Mouse (Mus musculus): Measurements from ENCODE around the gene Nek8. TPM values are rescaled to one million over a fixed set of nuclear protein-coding genes. Genes with fewer than 3 reads are reported as not detected.
A peak's percentile ranks its signal among the peaks of the same experiment; 100 is the strongest.

The Nek8 gene
- polyA plus RNA-seq (2015; fragmentation: Nextera tagmentation; extraction: Ambion mirVana) = 4.9 and 5.4 TPM in 2 replicates

DNA sequence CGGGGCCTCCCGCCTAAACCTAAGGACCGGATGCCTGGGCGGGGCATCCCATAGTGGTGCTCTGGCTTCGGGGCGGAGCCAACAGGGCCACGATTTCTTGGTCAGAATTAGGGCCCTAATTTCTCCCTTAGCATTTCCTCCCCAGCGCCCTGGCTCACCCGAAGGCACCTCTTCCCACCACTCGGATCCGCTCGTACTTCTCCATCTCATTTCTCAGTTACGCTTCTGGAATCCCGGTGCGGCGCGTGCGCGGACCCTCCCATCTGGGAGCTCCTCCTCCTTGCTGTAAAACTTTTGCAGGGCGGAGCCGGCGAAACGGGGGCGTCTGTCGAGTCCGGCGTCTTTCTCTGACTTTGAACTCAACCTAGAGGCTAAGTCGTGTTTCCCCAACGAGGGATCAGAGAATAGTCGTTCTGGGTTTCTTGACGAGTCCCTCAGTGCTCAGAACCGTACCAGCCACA lies at the start of gene Nek8, which contains the start of gene Tlcd1:
Nek8 (minus strand) TSS at position 274 of the 461 bp plus-strand sequence.
Tlcd1 (plus strand) TSS at position 310 of the 461 bp plus-strand sequence.
- no peaks in the 10 kb centered on the region for H3K9me3 ChIP-seq (ENCODE audit: low read length)
- peaks cover 21% of the 10 kb centered on the region for H3K36me3 ChIP-seq (replicated peaks; ENCODE audit: insufficient read depth, low read length)
- no peaks in the 10 kb centered on the region for H3K27me3 ChIP-seq (ENCODE audit: insufficient read depth, low read length)
- H3K4me1 ChIP-seq (ENCODE audit: insufficient read depth) = peaks cover 36% of the 10 kb centered on the region
- WGBS (ENCODE audit: insufficient replicate concordance) = under 1% methylated on average over 32 of the region's 32 CpGs
- H3K27ac ChIP-seq (ENCODE audit: low read depth) = peak within 1 kb of the TSS; percentile 96
- TF ChIP-seq CTCF (IDR thresholded peaks at IDR 0.05; ENCODE audit: low read depth) (no peak), EP300 (IDR thresholded peaks at IDR 0.05; ENCODE audit: low read depth) (no peak; the same call in 1 of the 2 replicates)
- peak within 1 kb of the TSS; percentile 84 for H3K9ac ChIP-seq (replicated peaks)
- H3K4me3 ChIP-seq (ENCODE audit: low read depth, low read length) = peak within 1 kb of the TSS; percentile 81
- ATAC-seq = peak; percentile 50
- peak; percentile 95 for DNase-seq
- H3K4me2 ChIP-seq (ENCODE audit: low read depth, low read length) = peak within 1 kb of the TSS; percentile 96

DNA sequence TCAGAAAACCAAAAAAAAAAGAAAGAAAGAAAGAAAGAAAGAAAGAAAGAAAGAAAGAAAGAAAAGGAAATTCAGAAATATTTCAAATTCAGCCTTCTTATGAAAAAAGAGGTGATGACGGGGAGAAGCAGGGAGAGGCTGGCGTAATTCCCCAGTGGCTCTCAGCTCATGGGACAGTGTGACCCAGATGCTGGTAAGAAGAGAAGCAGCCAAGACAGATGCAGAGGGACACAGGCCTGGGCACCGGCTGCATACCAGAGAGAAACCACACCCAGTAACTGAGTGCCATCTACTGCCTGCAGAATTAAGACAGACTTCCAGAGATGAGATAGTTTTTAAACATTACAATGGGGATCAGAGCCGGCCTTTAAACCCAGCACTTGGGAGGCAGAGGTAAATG lies 47.1 kb upstream of the Nek8 start:
- no peak overlapping the region for H3K4me2 ChIP-seq (ENCODE audit: low read depth, low read length)
- no peak overlapping the region for H3K9ac ChIP-seq (replicated peaks)
- ATAC-seq (no peak), DNase-seq (no peak)
- H3K4me1 ChIP-seq (ENCODE audit: insufficient read depth) = no peaks in the 10 kb centered on the region
- WGBS (ENCODE audit: insufficient replicate concordance) = 89% methylated on average over 4 of the region's 4 CpGs
- H3K27me3 ChIP-seq (ENCODE audit: insufficient read depth, low read length) = no peaks in the 10 kb centered on the region
- H3K36me3 ChIP-seq (replicated peaks; ENCODE audit: insufficient read depth, low read length) = peaks cover 90% of the 10 kb centered on the region
- H3K27ac ChIP-seq (ENCODE audit: low read depth) = no peak overlapping the region
- no peaks in the 10 kb centered on the region for H3K9me3 ChIP-seq (ENCODE audit: low read length)
- TF ChIP-seq CTCF (IDR thresholded peaks at IDR 0.05; ENCODE audit: low read depth) (no peak), EP300 (IDR thresholded peaks at IDR 0.05; ENCODE audit: low read depth) (no peak)
- H3K4me3 ChIP-seq (ENCODE audit: low read depth, low read length) = no peak overlapping the region

DNA sequence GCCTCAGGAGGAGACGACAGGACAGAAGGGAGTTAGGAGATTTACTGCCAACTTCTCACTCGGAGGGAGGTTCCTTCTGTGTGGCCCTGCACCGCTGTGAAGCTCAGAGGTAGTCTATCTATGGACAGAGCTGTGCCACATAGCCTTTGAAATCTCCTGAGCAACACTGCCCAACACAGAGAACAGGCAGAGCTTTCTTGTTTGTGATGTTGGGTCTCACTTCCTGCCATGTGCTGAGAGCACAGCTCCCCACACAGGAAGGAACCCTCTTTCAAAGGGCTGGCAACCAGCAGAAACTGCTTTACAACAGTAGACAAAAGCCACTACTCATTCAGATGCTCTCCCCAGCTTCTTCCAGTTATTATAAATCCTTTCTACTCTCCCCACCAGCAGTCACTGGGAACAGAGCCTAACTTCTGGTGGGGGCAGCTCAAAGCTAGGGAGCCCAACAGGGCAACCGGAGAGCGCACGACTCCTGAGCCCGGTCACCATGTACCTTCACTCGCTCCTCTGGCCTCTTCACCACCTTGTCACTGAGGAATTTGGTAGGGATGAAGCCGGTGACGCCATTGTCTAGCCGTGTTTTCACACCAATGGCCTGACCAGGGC lies 39.3 kb upstream of the Nek8 start:
- Histone ChIP-seq H3K27me3 (ENCODE audit: insufficient read depth, low read length) (no peaks in the 10 kb centered on the region), H3K9me3 (ENCODE audit: low read length) (no peaks in the 10 kb centered on the region), H3K36me3 (replicated peaks; ENCODE audit: insufficient read depth, low read length) (peaks cover 87% of the 10 kb centered on the region), H3K9ac (replicated peaks) (no peak overlapping the region), H3K4me2 (ENCODE audit: low read depth, low read length) (no peak overlapping the region), H3K4me1 (ENCODE audit: insufficient read depth) (no peaks in the 10 kb centered on the region), H3K4me3 (ENCODE audit: low read depth, low read length) (no peak overlapping the region), H3K27ac (ENCODE audit: low read depth) (no peak overlapping the region)
- TF ChIP-seq EP300 (IDR thresholded peaks at IDR 0.05; ENCODE audit: low read depth) = no peak
- TF ChIP-seq CTCF (IDR thresholded peaks at IDR 0.05; ENCODE audit: low read depth) = no peak
- DNase-seq = no peak
- ATAC-seq = no peak
- WGBS (ENCODE audit: insufficient replicate concordance) = 86% methylated on average over 11 of the region's 11 CpGs

DNA sequence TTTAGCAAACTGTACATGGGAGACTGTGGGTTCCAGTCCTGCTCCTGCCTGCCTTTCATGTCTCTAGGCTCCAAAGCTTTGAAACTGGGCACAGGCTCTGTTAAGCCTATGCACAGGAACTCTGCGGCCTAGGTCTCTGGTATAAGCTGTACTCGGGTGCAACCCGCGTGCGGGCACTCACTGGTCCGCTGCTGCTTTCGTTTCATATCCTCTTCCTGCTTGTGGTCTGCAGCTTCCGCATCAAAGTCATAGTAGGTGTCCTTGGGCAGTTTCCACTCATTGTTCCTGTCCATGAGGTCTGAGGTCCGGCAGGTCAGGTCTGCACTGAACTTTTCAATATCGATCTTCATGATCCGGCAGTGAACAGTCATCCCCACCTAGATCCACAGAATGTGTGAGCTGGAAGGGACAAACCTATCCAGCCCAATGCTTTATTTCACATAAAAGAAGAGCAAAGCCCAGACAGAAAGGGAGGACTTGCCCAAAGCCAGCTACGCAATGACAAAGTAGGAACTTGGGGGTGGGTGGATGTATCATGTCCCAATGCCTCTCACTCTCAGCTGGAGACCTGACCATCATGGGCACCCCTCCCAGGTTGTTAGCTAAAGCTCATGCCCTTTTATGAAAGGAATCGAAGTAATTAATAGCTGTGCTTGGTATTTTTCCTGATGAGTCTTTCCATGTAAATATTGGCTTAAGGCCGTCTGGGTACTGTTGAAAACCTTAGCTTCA lies 36.8 kb upstream of the Nek8 start:
- Histone ChIP-seq H3K27me3 (ENCODE audit: insufficient read depth, low read length) (no peaks in the 10 kb centered on the region), H3K9me3 (ENCODE audit: low read length) (no peaks in the 10 kb centered on the region), H3K4me1 (ENCODE audit: insufficient read depth) (no peaks in the 10 kb centered on the region), H3K4me3 (ENCODE audit: low read depth, low read length) (no peak overlapping the region), H3K27ac (ENCODE audit: low read depth) (peak overlapping the region; percentile 63), H3K36me3 (replicated peaks; ENCODE audit: insufficient read depth, low read length) (peaks cover 87% of the 10 kb centered on the region), H3K4me2 (ENCODE audit: low read depth, low read length) (no peak overlapping the region), H3K9ac (replicated peaks) (no peak overlapping the region)
- TF ChIP-seq EP300 (IDR thresholded peaks at IDR 0.05; ENCODE audit: low read depth) (no peak), CTCF (IDR thresholded peaks at IDR 0.05; ENCODE audit: low read depth) (no peak)
- ATAC-seq (peak; percentile 56), DNase-seq (peak; percentile 55)
- WGBS (ENCODE audit: insufficient replicate concordance) = 61% methylated on average over 14 of the region's 14 CpGs

DNA sequence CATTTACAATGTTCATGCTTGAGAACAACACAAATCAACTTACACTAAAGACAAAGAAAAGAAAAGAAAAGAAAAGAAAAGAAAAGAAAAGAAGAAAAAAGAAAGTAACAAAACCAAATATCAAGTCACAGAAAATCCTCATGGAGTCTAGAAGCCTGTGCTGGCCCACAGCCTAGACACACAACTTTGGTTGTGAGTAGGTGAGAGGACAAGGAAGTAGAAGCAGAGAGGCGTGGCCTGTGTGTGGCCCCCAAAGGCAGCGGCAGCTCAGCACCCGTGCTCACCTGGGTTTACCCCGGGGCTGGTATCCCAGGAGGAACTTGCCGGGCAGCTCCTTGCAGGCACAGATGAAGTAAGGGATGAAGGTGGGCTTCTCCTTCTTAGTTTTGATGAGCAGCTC lies 35.0 kb upstream of the Nek8 start:
- TF ChIP-seq CTCF (IDR thresholded peaks at IDR 0.05; ENCODE audit: low read depth) (no peak), EP300 (IDR thresholded peaks at IDR 0.05; ENCODE audit: low read depth) (no peak)
- Histone ChIP-seq H3K9ac (replicated peaks) (no peak overlapping the region), H3K4me2 (ENCODE audit: low read depth, low read length) (no peak overlapping the region), H3K4me1 (ENCODE audit: insufficient read depth) (no peaks in the 10 kb centered on the region), H3K4me3 (ENCODE audit: low read depth, low read length) (no peak overlapping the region), H3K27me3 (ENCODE audit: insufficient read depth, low read length) (no peaks in the 10 kb centered on the region), H3K36me3 (replicated peaks; ENCODE audit: insufficient read depth, low read length) (peaks cover 88% of the 10 kb centered on the region), H3K9me3 (ENCODE audit: low read length) (no peaks in the 10 kb centered on the region), H3K27ac (ENCODE audit: low read depth) (no peak overlapping the region)
- WGBS (ENCODE audit: insufficient replicate concordance) = 91% methylated on average over 5 of the region's 5 CpGs
- no peak for ATAC-seq
- no peak for DNase-seq

DNA sequence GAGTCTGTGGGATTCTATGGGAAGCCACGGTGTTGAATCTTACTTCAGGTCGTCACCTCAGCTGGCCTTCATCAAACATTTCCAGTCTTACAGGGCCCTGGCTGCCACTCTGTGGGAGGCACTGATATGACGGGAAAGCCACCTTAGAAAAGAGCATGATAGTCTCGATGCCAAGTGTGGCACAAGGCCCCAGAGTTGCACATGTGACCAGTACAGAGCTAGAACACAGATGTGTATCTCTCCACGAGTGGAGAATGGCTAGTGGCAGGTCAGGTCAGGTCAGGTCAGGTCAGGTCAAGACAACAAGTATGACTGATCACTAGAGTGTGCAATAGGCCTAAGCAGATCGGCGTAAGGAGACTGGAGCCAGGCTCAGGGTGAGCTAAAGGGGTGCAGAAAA lies 34.1 kb upstream of the Nek8 start:
- 71% methylated on average over 7 of the region's 7 CpGs for WGBS (ENCODE audit: insufficient replicate concordance)
- TF ChIP-seq EP300 (IDR thresholded peaks at IDR 0.05; ENCODE audit: low read depth) (no peak), CTCF (IDR thresholded peaks at IDR 0.05; ENCODE audit: low read depth) (no peak)
- ATAC-seq = no peak
- Histone ChIP-seq H3K4me1 (ENCODE audit: insufficient read depth) (no peaks in the 10 kb centered on the region), H3K4me2 (ENCODE audit: low read depth, low read length) (no peak overlapping the region), H3K27ac (ENCODE audit: low read depth) (no peak overlapping the region), H3K36me3 (replicated peaks; ENCODE audit: insufficient read depth, low read length) (peaks cover 87% of the 10 kb centered on the region), H3K27me3 (ENCODE audit: insufficient read depth, low read length) (no peaks in the 10 kb centered on the region), H3K4me3 (ENCODE audit: low read depth, low read length) (no peak overlapping the region), H3K9me3 (ENCODE audit: low read length) (no peaks in the 10 kb centered on the region), H3K9ac (replicated peaks) (no peak overlapping the region)
- no peak for DNase-seq

All from liver, postnatal 0 days (tissue).